Mouse (Mus musculus) megakaryocyte, embryonic 14.5 days (primary cell): ENCODE results near the gene Josd2. TPM values are rescaled to one million over a fixed set of nuclear protein-coding genes. Genes with fewer than 3 reads are reported as not detected.

Source experiments
- H3K27me3 ChIP-seq: replicated peaks from 2 replicates; pipeline ENCODE3; 2012; ENCODE audit warnings: inconsistent platforms
- H3K36me3 ChIP-seq: replicated peaks from 2 replicates; pipeline ENCODE3; 2012; ENCODE audit warnings: low read length, inconsistent platforms, mixed read lengths
- H3K4me1 ChIP-seq: 2 replicates; pipeline ENCODE4 v1.6.1; 2012; ENCODE audit warnings: inconsistent platforms
- H3K4me3 ChIP-seq: replicated peaks from 2 replicates; pipeline ENCODE3; 2012; ENCODE audit warnings: moderate library complexity, mild to moderate bottlenecking, inconsistent platforms
- H3K9me3 ChIP-seq: 2 replicates; pipeline ENCODE4 v1.6.1; 2012; ENCODE audit warnings: inconsistent platforms
- FLI1 ChIP-seq: IDR thresholded peaks from 2 replicates; pipeline ENCODE4 v1.6.1; 2012; ENCODE audit warnings: low read length, inconsistent platforms, mixed read lengths
- GATA1 ChIP-seq: IDR thresholded peaks from 3 replicates; pipeline ENCODE4 v1.6.1; 2012; ENCODE audit warnings: mixed read lengths, low read length, inconsistent platforms, borderline replicate concordance
- polyA plus RNA-seq: library from polyadenylated mRNA; stranded (reverse); fragments of >175 nt; gene quantifications from 2 replicates; pipeline ENCODE4 v1.2.3, GENCODE M21; 2012; ENCODE audit warnings: low replicate concordance; ENCODE audit not compliant: insufficient read depth

Gene Josd2
- polyA plus RNA-seq, 1 experiment = 191 TPM

- no peaks in the 10 kb centered on the region for H3K36me3 ChIP-seq
- TF ChIP-seq FLI1 (no peak), GATA1 (no peak)
- peaks cover 26% of the 10 kb centered on the region for H3K4me1 ChIP-seq
- peaks cover 90% of the 10 kb centered on the region for H3K27me3 ChIP-seq
- H3K4me3 ChIP-seq = no peak overlapping the region
- no peaks in the 10 kb centered on the region for H3K9me3 ChIP-seq
Observed at GRCm38 (mm10) chr7:44445528-44445923, 22.3 kb upstream of the Josd2 start.

DNA sequence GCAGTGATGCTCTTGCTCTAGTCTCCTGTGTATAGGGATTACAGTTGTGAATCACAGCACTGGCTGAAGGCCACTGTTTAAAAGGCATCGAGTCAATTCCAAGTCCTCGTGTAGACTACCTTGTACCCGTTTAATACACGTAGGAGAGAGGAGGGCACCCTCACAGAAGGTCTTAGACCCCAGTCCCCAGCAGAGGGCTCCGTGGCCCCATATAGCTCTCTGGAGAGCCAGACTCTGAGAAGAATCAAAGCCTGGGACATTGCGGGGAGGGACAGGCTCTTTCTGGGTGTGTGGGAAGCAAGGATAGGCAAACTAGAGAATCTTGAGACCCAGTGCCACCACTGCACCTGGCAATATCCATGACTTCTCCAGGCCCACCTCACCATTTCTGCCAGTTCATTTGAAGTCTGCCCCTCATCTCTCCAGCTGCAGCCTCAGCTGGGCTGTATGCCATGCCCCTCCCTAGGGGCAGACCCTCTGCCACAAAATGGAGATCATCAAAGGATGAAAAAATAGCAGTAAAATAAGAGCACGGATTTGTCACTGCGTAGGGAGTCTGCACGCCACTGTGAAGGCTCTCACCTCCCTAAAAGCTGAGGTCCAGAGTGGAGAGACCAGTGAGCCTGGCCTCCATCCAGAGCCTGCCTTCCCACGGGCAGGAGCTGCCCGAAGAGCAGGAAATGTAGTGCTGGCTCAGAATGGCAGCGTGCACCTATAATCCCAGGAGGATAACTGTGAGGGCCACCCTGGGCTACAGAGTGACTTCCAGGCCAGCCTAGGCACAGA lies 21.5 kb upstream of the Josd2 start:
- Histone ChIP-seq H3K4me3 (no peak overlapping the region), H3K27me3 (peaks cover 84% of the 10 kb centered on the region), H3K9me3 (no peaks in the 10 kb centered on the region), H3K4me1 (peaks cover 26% of the 10 kb centered on the region), H3K36me3 (no peaks in the 10 kb centered on the region)
- TF ChIP-seq FLI1 (no peak), GATA1 (no peak)

- H3K27me3 ChIP-seq = peaks cover 56% of the 10 kb centered on the region
Observed at GRCm38 (mm10) chr7:44453256-44453655, 14.5 kb upstream of the Josd2 start.

DNA sequence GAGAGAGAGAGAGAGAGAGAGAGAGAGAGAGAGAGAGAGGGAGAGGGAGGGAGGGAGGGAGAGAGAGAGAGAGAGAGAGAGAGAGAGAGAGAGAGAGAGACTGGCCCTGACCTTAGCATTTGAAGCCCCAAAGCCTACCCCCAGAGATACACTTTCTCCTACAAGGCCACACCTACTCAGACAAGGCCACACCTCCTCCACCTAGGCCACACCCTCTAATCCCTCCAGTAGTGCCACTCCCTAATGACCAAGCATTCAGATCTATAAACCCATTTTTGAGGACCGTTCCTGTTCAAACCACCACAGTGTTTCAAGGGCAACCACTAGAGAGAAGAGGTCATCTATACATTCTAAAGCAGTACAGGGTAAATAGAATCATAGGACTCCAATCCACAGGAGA lies 11.5 kb upstream of the Josd2 start:
- H3K27me3 ChIP-seq = peaks cover 67% of the 10 kb centered on the region
- TF ChIP-seq GATA1 (no peak), FLI1 (no peak)

More at GRCm38 (mm10) chr7:44453256-44453655, 14.5 kb upstream of the Josd2 start:
- H3K36me3 ChIP-seq = no peaks in the 10 kb centered on the region
- peak overlapping the region; percentile 78 for H3K4me3 ChIP-seq
- peaks cover 20% of the 10 kb centered on the region for H3K4me1 ChIP-seq
- TF ChIP-seq FLI1 (no peak), GATA1 (no peak)
- peaks cover 3% of the 10 kb centered on the region; the same call in 1 of the 2 replicates for H3K9me3 ChIP-seq

GRCm38 (mm10) chr7:44460067-44460466 lies 7.7 kb upstream of the Josd2 start:
- Histone ChIP-seq H3K9me3 (peaks cover 24% of the 10 kb centered on the region), H3K4me3 (no peak overlapping the region), H3K4me1 (peaks cover 13% of the 10 kb centered on the region; the same call in 1 of the 2 replicates), H3K27me3 (peaks cover 89% of the 10 kb centered on the region), H3K36me3 (no peaks in the 10 kb centered on the region)
- TF ChIP-seq FLI1 (no peak), GATA1 (no peak)

More for the DNA sequence above, 11.5 kb upstream of the Josd2 start:
- Histone ChIP-seq H3K4me3 (no peak overlapping the region), H3K9me3 (peaks cover 15% of the 10 kb centered on the region), H3K4me1 (peaks cover 20% of the 10 kb centered on the region), H3K36me3 (no peaks in the 10 kb centered on the region)

GRCm38 (mm10) chr7:44460767-44461502 lies 6.8 kb upstream of the Josd2 start:
- no peak for TF ChIP-seq FLI1
- TF ChIP-seq GATA1 = no peak
- H3K27me3 ChIP-seq = peaks cover 91% of the 10 kb centered on the region
- H3K36me3 ChIP-seq = no peaks in the 10 kb centered on the region
- H3K4me1 ChIP-seq = peaks cover 13% of the 10 kb centered on the region; the same call in 1 of the 2 replicates
- H3K9me3 ChIP-seq = peaks cover 24% of the 10 kb centered on the region
- no peak overlapping the region for H3K4me3 ChIP-seq

DNA sequence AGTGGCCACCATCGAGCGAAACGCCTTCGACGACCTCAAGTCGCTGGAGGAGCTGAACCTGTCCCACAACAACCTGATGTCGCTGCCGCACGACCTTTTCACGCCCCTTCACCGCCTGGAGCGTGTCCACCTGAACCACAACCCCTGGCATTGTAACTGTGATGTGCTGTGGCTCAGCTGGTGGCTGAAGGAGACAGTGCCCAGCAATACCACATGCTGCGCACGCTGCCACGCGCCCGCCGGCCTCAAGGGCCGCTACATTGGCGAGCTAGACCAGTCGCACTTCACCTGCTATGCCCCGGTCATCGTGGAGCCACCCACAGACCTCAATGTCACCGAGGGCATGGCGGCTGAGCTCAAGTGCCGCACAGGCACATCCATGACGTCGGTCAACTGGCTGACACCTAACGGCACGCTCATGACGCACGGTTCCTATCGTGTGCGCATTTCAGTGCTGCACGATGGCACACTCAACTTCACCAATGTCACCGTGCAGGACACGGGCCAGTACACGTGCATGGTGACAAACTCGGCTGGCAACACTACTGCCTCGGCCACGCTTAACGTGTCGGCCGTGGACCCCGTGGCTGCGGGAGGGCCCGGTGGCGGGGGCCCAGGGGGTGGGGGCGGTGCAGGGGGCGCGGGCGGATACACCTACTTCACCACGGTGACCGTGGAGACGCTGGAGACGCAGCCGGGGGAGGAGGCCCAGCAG lies 6.1 kb upstream of the Josd2 start:
- H3K9me3 ChIP-seq = peaks cover 24% of the 10 kb centered on the region
- peaks cover 91% of the 10 kb centered on the region for H3K27me3 ChIP-seq
- H3K4me3 ChIP-seq = peak overlapping the region; percentile 79
- H3K36me3 ChIP-seq = no peaks in the 10 kb centered on the region
- no peak for TF ChIP-seq FLI1
- peaks cover 16% of the 10 kb centered on the region; the same call in 1 of the 2 replicates for H3K4me1 ChIP-seq

DNA sequence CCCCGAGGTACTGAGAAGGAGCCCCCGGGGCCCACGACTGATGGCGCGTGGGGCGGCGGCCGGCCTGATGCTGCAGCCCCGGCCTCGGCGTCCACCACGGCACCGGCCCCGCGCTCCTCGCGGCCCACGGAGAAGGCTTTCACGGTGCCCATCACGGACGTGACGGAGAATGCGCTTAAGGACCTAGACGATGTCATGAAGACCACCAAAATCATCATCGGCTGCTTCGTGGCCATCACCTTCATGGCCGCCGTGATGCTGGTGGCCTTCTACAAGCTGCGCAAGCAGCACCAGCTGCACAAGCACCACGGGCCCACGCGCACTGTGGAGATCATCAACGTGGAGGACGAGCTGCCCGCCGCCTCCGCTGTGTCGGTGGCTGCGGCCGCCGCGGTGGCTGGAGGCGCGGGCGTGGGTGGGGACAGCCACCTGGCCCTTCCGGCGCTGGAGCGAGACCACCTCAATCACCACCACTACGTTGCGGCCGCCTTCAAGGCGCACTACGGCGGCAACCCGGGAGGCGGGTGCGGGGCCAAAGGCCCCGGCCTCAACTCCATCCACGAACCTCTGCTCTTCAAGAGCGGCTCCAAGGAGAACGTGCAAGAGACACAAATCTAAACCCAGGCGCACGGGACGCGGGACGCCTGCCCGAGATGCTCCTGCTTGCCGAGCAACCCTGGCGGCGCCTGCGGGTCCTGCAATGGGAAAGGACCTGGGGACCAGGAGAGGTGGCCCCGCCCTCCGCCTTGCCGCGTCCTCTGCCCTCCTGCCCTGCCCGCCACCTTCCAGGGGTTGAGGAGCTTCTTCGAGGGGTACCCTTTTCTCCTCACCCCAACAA lies 5.3 kb upstream of the Josd2 start:
- Histone ChIP-seq H3K27me3 (peaks cover 83% of the 10 kb centered on the region), H3K4me3 (peak overlapping the region; percentile 7), H3K4me1 (peaks cover 23% of the 10 kb centered on the region; the same call in 1 of the 2 replicates), H3K36me3 (no peaks in the 10 kb centered on the region), H3K9me3 (peaks cover 24% of the 10 kb centered on the region)
- TF ChIP-seq GATA1 (no peak), FLI1 (no peak)

DNA sequence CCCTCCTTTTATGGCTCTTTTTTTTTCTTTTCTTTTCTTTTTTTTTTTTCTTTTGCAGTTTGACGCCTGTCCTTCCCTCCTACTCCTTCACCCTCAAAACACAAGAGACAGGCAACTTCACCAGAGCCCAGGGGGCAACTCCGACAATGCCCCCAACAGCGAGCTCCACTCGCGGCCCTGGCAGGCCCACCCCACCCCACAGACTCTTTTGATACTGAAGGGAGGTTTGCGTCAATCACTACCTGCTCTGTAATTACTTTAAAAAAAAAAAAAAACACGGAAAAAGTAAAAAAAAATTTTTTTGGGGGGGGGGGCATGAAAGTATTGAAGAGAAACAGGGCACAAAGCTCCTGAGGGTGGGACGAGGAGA lies 4.7 kb upstream of the Josd2 start:
- peaks cover 29% of the 10 kb centered on the region for H3K4me1 ChIP-seq
- H3K4me3 ChIP-seq = no peak overlapping the region
- no peaks in the 10 kb centered on the region for H3K36me3 ChIP-seq
- peaks cover 23% of the 10 kb centered on the region for H3K9me3 ChIP-seq
- TF ChIP-seq GATA1 = no peak
- TF ChIP-seq FLI1 = no peak
- peaks cover 77% of the 10 kb centered on the region for H3K27me3 ChIP-seq
